Mouse (Mus musculus): Measurements from ENCODE around the gene Necab3.

GRCm38 (mm10) chr2:154541630-154542029 is 17.1 kb downstream of the Necab3 start:
- TF ChIP-seq CTCF (IDR thresholded peaks at IDR 0.05; ENCODE audit: low read depth, low read length) (no peak), POLR2AphosphoS5 (IDR thresholded peaks at IDR 0.05; ENCODE audit: insufficient replicate concordance, low read depth, low read length) (no peak), TAL1 (conservative IDR thresholded peaks at IDR 0.05; ENCODE audit: low read depth, low read length) (no peak), GATA1 (IDR thresholded peaks at IDR 0.05; ENCODE audit: borderline replicate concordance, low read length) (no peak), GATA2 (IDR thresholded peaks at IDR 0.05; ENCODE audit: borderline replicate concordance, low read depth, low read length) (no peak)
